In the genomic region with DNA sequence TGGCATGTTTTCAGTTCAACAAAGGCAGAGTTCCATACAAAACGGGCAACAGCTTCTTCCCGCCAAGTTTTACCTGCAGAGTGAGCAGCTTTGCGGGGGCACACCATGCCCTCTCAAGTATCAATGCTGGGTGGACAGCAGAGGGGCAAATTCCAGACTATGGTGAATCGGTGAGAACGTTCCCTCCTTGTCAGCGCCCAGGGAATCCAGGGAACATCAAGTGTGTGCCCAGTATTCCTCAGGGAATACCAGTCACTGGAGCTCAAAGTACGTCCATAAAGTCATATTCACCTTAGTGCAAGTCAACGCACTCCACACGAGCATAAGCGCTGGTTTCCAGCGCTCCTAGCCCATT, we compare ENCODE assay signal across 11 mouse cellular contexts. TPM values are rescaled to one million over a fixed set of nuclear protein-coding genes. Genes with fewer than 3 reads are reported as not detected.
DNase-seq lines count a peak whose midpoint lies in the region; ATAC-seq and TF ChIP-seq lines count a peak whose summit lies in the region.
"Had no signal": no experiment of that assay in that cellular context is flagged by ENCODE, and none has a peak within 500 bp of the region (broad histone marks: within the 10 kb centered on the region; RNA-seq: fewer than 3 reads in every experiment).

No protein-coding gene starts in this region.

- no peak for TF ChIP-seq CTCF in kidney, postnatal 0 days (IDR thresholded peaks at IDR 0.05; ENCODE audit: low read depth)

- 42% methylated on average over 11 of the region's 11 CpGs for WGBS in kidney, postnatal 0 days
- WGBS in forebrain, embryonic 11.5 days = 48% methylated on average over 11 of the region's 11 CpGs
- WGBS in intestine, embryonic 16.5 days = 40% methylated on average over 11 of the region's 11 CpGs
- 52% methylated on average over 11 of the region's 11 CpGs for WGBS in neural tube, embryonic 12.5 days

- DNase-seq in kidney, postnatal 0 days (ENCODE audit: low spot score) = no peak
- DNase-seq in kidney, postnatal 10 days = no peak
- DNase-seq in forebrain, embryonic 11.5 days (ENCODE audit: low spot score) = no peak
- DNase-seq in frontal cortex, postnatal 25 days (ENCODE audit: low spot score in 2 of 2) = no peak
- DNase-seq in adrenal gland, postnatal 36 days = no peak
- DNase-seq in right cerebral cortex, postnatal 36 days (ENCODE audit: low spot score in 2 of 2) = no peak
- DNase-seq: thymus, adult 2 months had no signal

- 0 out of 2 replicates have a peak overlapping the region, but pooled peaks have one; percentile 3 for H3K27ac ChIP-seq in kidney, postnatal 0 days
- no peak overlapping the region for H3K27ac ChIP-seq in forebrain, embryonic 11.5 days (ENCODE audit: low read depth, low read length)
- H3K27ac ChIP-seq in intestine, embryonic 16.5 days (ENCODE audit: low read length) = peak overlapping the region; percentile 92
- H3K27ac ChIP-seq in neural tube, embryonic 12.5 days = no peak overlapping the region

- no peaks in the 10 kb centered on the region for H3K4me1 ChIP-seq in kidney, postnatal 0 days (replicated peaks; ENCODE audit: insufficient read depth, low read length)
- H3K4me1 ChIP-seq in forebrain, embryonic 11.5 days (replicated peaks; ENCODE audit: control insufficient read depth, insufficient read depth, low read length) = peaks cover 10% of the 10 kb centered on the region; the same call in 1 of the 2 replicates
- H3K4me1 ChIP-seq in intestine, embryonic 16.5 days (ENCODE audit: control insufficient read depth, insufficient read depth, low read length) = peaks cover 10% of the 10 kb centered on the region
- peaks cover 16% of the 10 kb centered on the region for H3K4me1 ChIP-seq in neural tube, embryonic 12.5 days

- no peak for ATAC-seq in kidney, postnatal 0 days (replicated peaks; ENCODE audit: low FRiP score, low read depth)
- no peak for ATAC-seq in forebrain, embryonic 11.5 days (replicated peaks; ENCODE audit: low FRiP score)
- ATAC-seq in intestine, embryonic 16.5 days = peak; percentile 27
- ATAC-seq in neural tube, embryonic 12.5 days (ENCODE audit: low FRiP score, low read depth) = no peak

- no peaks in the 10 kb centered on the region for H3K9me3 ChIP-seq in kidney, postnatal 0 days (replicated peaks; ENCODE audit: low read length)
- no peaks in the 10 kb centered on the region for H3K9me3 ChIP-seq in forebrain, embryonic 11.5 days (ENCODE audit: control insufficient read depth, low read length)
- no peaks in the 10 kb centered on the region for H3K9me3 ChIP-seq in intestine, embryonic 16.5 days (ENCODE audit: control insufficient read depth, low read length)
- H3K9me3 ChIP-seq in neural tube, embryonic 12.5 days = no peaks in the 10 kb centered on the region

- peak overlapping the region; percentile 76; the same call in 1 of the 2 replicates for H3K4me3 ChIP-seq in kidney, postnatal 0 days (replicated peaks; ENCODE audit: low read depth, low read length)
- no peak overlapping the region for H3K4me3 ChIP-seq in forebrain, embryonic 11.5 days (ENCODE audit: low read depth, low read length)
- H3K4me3 ChIP-seq in intestine, embryonic 16.5 days (ENCODE audit: low read length) = peak overlapping the region; percentile 84
- peak overlapping the region; percentile 76 for H3K4me3 ChIP-seq in neural tube, embryonic 12.5 days

- no peaks in the 10 kb centered on the region for H3K36me3 ChIP-seq in kidney, postnatal 0 days (ENCODE audit: insufficient read depth, low read length)
- no peaks in the 10 kb centered on the region for H3K36me3 ChIP-seq in forebrain, embryonic 11.5 days (ENCODE audit: control insufficient read depth, insufficient read depth, low read length)
- H3K36me3 ChIP-seq in intestine, embryonic 16.5 days (ENCODE audit: control insufficient read depth, insufficient read depth, low read length) = no peaks in the 10 kb centered on the region
- no peaks in the 10 kb centered on the region for H3K36me3 ChIP-seq in neural tube, embryonic 12.5 days

- H3K27me3 ChIP-seq in kidney, postnatal 0 days (ENCODE audit: insufficient read depth, low read length) = no peaks in the 10 kb centered on the region
- H3K27me3 ChIP-seq in forebrain, embryonic 11.5 days (ENCODE audit: control insufficient read depth, insufficient read depth, low read length) = peaks cover 3% of the 10 kb centered on the region
- H3K27me3 ChIP-seq in intestine, embryonic 16.5 days (replicated peaks; ENCODE audit: control insufficient read depth, insufficient read depth, low read length) = no peaks in the 10 kb centered on the region
- H3K27me3 ChIP-seq in neural tube, embryonic 12.5 days (replicated peaks) = 0 out of 2 replicates have a peak, but pooled peaks cover 11% of the 10 kb centered on the region
- H3K27me3 ChIP-seq: Patski had no signal

- no peak overlapping the region for H3K9ac ChIP-seq in kidney, postnatal 0 days (ENCODE audit: low read depth, low read length)
- H3K9ac ChIP-seq in forebrain, embryonic 11.5 days (ENCODE audit: low read length) = no peak overlapping the region
- peak overlapping the region; percentile 91 for H3K9ac ChIP-seq in intestine, embryonic 16.5 days (ENCODE audit: low read depth, low read length)
- H3K9ac ChIP-seq in neural tube, embryonic 12.5 days = no peak overlapping the region

- H3K4me2 ChIP-seq in kidney, postnatal 0 days (ENCODE audit: low read length) = peak overlapping the region; percentile 83
- H3K4me2 ChIP-seq in forebrain, embryonic 11.5 days (ENCODE audit: low read depth, low read length, severe bottlenecking) = peak overlapping the region; percentile 93; the same call in 1 of the 2 replicates
- peak overlapping the region; percentile 88 for H3K4me2 ChIP-seq in intestine, embryonic 16.5 days (ENCODE audit: low read depth, low read length)
- H3K4me2 ChIP-seq in neural tube, embryonic 12.5 days (replicated peaks) = peak overlapping the region; percentile 96

RNA-seq across cellular contexts. Expression of a gene that starts 1.2 kb away (rescaled TPM):
- polyA plus RNA-seq in kidney, postnatal 0 days (2015; fragmentation: Nextera tagmentation; extraction: Ambion mirVana) = 35.4 and 40.9 TPM in 2 replicates
- polyA plus RNA-seq in forebrain, embryonic 11.5 days (2014; fragmentation: Nextera tagmentation; extraction: Ambion mirVana) = 27.7 and 30.0 TPM in 2 replicates
- 33.1 and 41.5 TPM in 2 replicates for polyA plus RNA-seq in intestine, embryonic 16.5 days (2015; fragmentation: Nextera tagmentation; extraction: Ambion mirVana)
- 19.5 and 22.1 TPM in 2 replicates for polyA plus RNA-seq in neural tube, embryonic 12.5 days (2016; fragmentation: Nextera tagmentation; extraction: Ambion mirVana)
- 10 to 100 TPM; 52.0 to 60.9 TPM for total RNA-seq in adrenal gland, postnatal 36 days (2021)
- total RNA-seq: megakaryocyte-erythroid progenitor cell, adult 5-6 weeks had no signal

RNA-seq across cellular contexts. Expression of a gene that starts 47.8 kb away (rescaled TPM):
- 1.3 and 1.4 TPM in 2 replicates for polyA plus RNA-seq in kidney, postnatal 0 days (2015; fragmentation: Nextera tagmentation; extraction: Ambion mirVana)
- polyA plus RNA-seq in forebrain, embryonic 11.5 days (2014; fragmentation: Nextera tagmentation; extraction: Ambion mirVana) = 0.37 and 0.45 TPM in 2 replicates
- 0.27 and 0.49 TPM in 2 replicates for polyA plus RNA-seq in intestine, embryonic 16.5 days (2015; fragmentation: Nextera tagmentation; extraction: Ambion mirVana)
- polyA plus RNA-seq in neural tube, embryonic 12.5 days (2016; fragmentation: Nextera tagmentation; extraction: Ambion mirVana) = 0.22 and 0.27 TPM in 2 replicates
- total RNA-seq in adrenal gland, postnatal 36 days (2021) = 1 to 10 TPM; 1.3 to 3.5 TPM

Comparison
In these comparisons a context has a peak if more than half of its experiments do, and no peak if none do; other contexts are left out.
1. H3K27ac ChIP-seq: peak in kidney, postnatal 0 days (single experiment) and intestine, embryonic 16.5 days (single experiment); none in forebrain, embryonic 11.5 days (single experiment) and neural tube, embryonic 12.5 days (single experiment).
2. Peak in every context shown above with its lines, with median percentiles within 50 percentile points of each other: H3K4me2 ChIP-seq.